9 mouse cellular contexts compared by ENCODE assay signal in the genomic region with DNA sequence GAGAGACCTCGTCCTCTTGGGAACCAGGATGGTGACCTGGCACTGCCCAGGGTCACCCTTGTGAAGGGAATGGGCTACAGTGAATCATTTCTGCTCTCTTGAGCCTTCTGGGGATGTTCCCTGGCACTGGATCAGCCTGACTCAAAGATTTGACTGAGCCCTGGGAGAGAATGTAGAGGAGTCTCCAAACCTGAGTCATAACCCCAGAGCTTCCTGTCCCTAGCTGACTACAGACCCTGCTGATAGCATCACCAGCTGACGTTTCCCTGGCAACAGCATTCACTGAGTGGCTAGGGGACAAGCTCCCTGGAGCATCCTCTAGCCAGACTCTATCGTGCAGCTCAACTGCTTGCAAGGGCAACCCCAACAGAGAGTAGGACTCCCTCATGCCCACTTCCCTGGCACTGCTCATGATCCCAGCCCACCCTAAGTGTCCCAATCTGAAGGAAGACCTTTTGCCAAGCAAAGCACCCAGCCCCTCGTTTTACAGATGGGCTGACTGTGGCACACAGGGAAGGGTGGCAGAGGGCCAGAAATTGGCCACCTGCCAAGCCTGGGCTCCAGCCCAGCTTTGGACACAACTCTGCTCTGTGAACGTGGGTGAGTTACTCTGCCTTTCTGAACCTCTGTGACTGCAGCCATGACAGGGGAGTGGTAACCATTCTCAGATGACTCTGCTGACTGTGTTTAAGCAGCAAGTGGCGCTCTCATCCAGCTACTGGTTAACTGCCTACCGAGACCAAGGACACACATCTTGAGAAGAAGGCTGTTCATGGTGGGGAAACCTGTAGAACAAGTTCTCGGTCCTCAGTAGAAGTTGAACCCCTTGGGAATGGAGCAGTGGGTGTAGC. TPM values are rescaled to one million over a fixed set of nuclear protein-coding genes. Genes with fewer than 3 reads are reported as not detected.
DNase-seq lines count a peak whose midpoint lies in the region; ATAC-seq and TF ChIP-seq lines count a peak whose summit lies in the region.
"Had no signal": no experiment of that assay in that cellular context is flagged by ENCODE, and none has a peak within 500 bp of the region (broad histone marks: within the 10 kb centered on the region; RNA-seq: fewer than 3 reads in every experiment).

No protein-coding gene starts in this region.

- no peaks in the 10 kb centered on the region for H3K27me3 ChIP-seq in liver, embryonic 13.5 days
- H3K27me3 ChIP-seq in Patski: no peaks in the 10 kb centered on the region

- POLR2A ChIA-PET in Patski (lab: Charles Lee): interaction anchor here (0.6 to 0.7 kb wide), 2 partner anchors 15 to 688 kb away, joined by 3 read pairs; no protein-coding TSS in a partner anchor

- in situ Hi-C loops in Patski (cut with MboI; ENCODE audit: low pct_unique_long_range_greater_than_20kb): no loop called here

- H3K27ac ChIP-seq in liver, embryonic 13.5 days: no peak overlapping the region

- CTCF ChIA-PET in Patski (lab: Charles Lee): interaction anchor here (0.8 to 1.6 kb wide), 6 partner anchors 10 to 114 kb away, joined by 3 to 5 read pairs (median 4); partner anchors contain the start of genes Cish and Mapkapk3

- H3K4me2 ChIP-seq in liver, embryonic 13.5 days: peak overlapping the region; percentile 56; the same call in 1 of the 2 replicates

- H3K9ac ChIP-seq in liver, embryonic 13.5 days: no peak overlapping the region

- H3K4me3 ChIP-seq in liver, embryonic 13.5 days (replicated peaks): no peak overlapping the region
- H3K4me3 ChIP-seq: erythroblast, embryonic 14.5 days had no signal

- no peak for DNase-seq in liver, embryonic 13.5 days
- DNase-seq in liver (no peak), Patski (ENCODE audit: low read depth, low spot score) (peak; percentile 92)
- peak; percentile 83 to 87 for DNase-seq in cerebellum, postnatal 25 days
- peak; percentile 21 for DNase-seq in lung, postnatal 14 days
- DNase-seq in B cell, adult 2 months: no peak

- H3K4me1 ChIP-seq in liver, embryonic 13.5 days (replicated peaks): peaks cover 27% of the 10 kb centered on the region

- ATAC-seq in liver, embryonic 13.5 days (ENCODE audit: low read depth): no peak
- ATAC-seq in Patski: peak; percentile 95
- ATAC-seq in inflammation-experienced regulatory T-cells, adult 6 months: peak; percentile 58
- ATAC-seq in monocyte, adult 5-6 weeks (replicated peaks; ENCODE audit: insufficient number of reproducible peaks, low FRiP score, low TSS enrichment, poor library complexity, severe bottlenecking): no peak

- TF ChIP-seq CTCF in Patski (IDR thresholded peaks at IDR 0.05): no peak

- no peaks in the 10 kb centered on the region for H3K9me3 ChIP-seq in liver, embryonic 13.5 days (replicated peaks)

- 50% methylated on average over 8 of the region's 8 CpGs for WGBS in liver, embryonic 13.5 days (ENCODE audit: insufficient replicate concordance)

- no peaks in the 10 kb centered on the region for H3K36me3 ChIP-seq in liver, embryonic 13.5 days

RNA-seq across cellular contexts. Expression of gene Mapkapk3, which starts 10.9 kb away (rescaled TPM):
- polyA plus RNA-seq in liver, embryonic 13.5 days (2015; fragmentation: Nextera tagmentation; extraction: Ambion mirVana): 9.1 and 10.2 TPM in 2 replicates
- 14.5 TPM for polyA plus RNA-seq in Patski (2021)
- 10 to 100 TPM; 53.9 to 59.6 (median 59.2) TPM for polyA plus RNA-seq in inflammation-experienced regulatory T-cells, adult 6 months (2017; shearing (Covaris generic))
- 69.0 to 81.2 TPM (median 74.8 TPM) in 3 replicates for total RNA-seq in monocyte, adult 5-6 weeks (2017)

RNA-seq across cellular contexts. Expression of gene Cish, which starts 17.1 kb away (rescaled TPM):
- 10.7 and 12.2 TPM in 2 replicates for polyA plus RNA-seq in liver, embryonic 13.5 days (2015; fragmentation: Nextera tagmentation; extraction: Ambion mirVana)
- 119 TPM for polyA plus RNA-seq in Patski (2021)
- polyA plus RNA-seq in inflammation-experienced regulatory T-cells, adult 6 months (2017; shearing (Covaris generic)): 100 to 1,000 TPM in 2 of 3 experiments, 10 to 100 TPM in 1; 85.4 to 124 (median 100) TPM
- total RNA-seq in monocyte, adult 5-6 weeks (2017): 2.0 to 4.4 TPM (median 3.0 TPM) in 3 replicates

RNA-seq across cellular contexts. Expression of gene Dock3, which starts 47.0 kb away (rescaled TPM):
- 0.09 and 0.19 TPM in 2 replicates for polyA plus RNA-seq in liver, embryonic 13.5 days (2015; fragmentation: Nextera tagmentation; extraction: Ambion mirVana)
- 0.19 TPM for polyA plus RNA-seq in Patski (2021)
- polyA plus RNA-seq in inflammation-experienced regulatory T-cells, adult 6 months (2017; shearing (Covaris generic)): not detected
- total RNA-seq in monocyte, adult 5-6 weeks (2017): 0.19 TPM in 1 of 3 replicates, not detected in the others
- polyA plus RNA-seq: erythroblast, embryonic 14.5 days had no signal

RNA-seq across cellular contexts. Expression of gene Hemk1, which starts 59.4 kb away (rescaled TPM):
- polyA plus RNA-seq in liver, embryonic 13.5 days (2015; fragmentation: Nextera tagmentation; extraction: Ambion mirVana): 3.6 and 3.8 TPM in 2 replicates
- 19.2 TPM for polyA plus RNA-seq in Patski (2021)
- polyA plus RNA-seq in inflammation-experienced regulatory T-cells, adult 6 months (2017; shearing (Covaris generic)): 10 to 100 TPM; 22.0 to 35.2 (median 29.8) TPM
- total RNA-seq in monocyte, adult 5-6 weeks (2017): 4.7 to 6.5 TPM (median 5.1 TPM) in 3 replicates

Comparison
In these comparisons a context has a peak if more than half of its experiments do, and no peak if none do; other contexts are left out.
1. ATAC-seq: peak in Patski (single experiment) and inflammation-experienced regulatory T-cells, adult 6 months (single experiment); none in liver, embryonic 13.5 days (single experiment) and monocyte, adult 5-6 weeks (single experiment).
2. DNase-seq: peak in Patski (single experiment), cerebellum, postnatal 25 days (2 of 2) and lung, postnatal 14 days (single experiment); none in liver, embryonic 13.5 days (single experiment), liver (single experiment) and B cell, adult 2 months (0 of 2).